Mouse (Mus musculus): ENCODE results near the gene Foxp1. TPM values are rescaled to one million over a fixed set of nuclear protein-coding genes. Genes with fewer than 3 reads are reported as not detected.
A peak's percentile ranks its signal among the peaks of the same experiment; 100 is the strongest.

The Foxp1 gene
- polyA plus RNA-seq, 1 experiment = 73.4 TPM

DNA sequence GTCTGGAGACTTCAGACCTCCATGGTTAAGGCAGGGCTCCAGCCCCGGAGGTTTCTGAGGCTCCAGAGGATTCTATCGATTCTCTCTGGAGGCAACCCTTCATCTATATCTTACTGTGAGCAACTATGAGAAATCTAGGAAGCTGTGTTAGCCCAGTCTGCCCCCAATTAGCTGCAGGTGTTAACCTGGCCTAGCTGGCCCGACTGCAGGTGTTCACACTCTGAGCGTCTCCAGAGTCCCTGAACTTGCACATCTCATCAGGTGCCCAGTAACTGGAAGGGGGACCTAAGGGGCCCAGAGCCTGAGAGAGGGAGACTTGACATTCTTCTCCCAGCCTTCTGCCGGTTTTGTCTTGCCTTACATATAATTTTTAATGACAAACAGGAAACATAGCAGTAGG is 134.5 kb downstream of the Foxp1 start:
- TF ChIP-seq POLR2A (IDR thresholded peaks at IDR 0.05; ENCODE audit: borderline replicate concordance, low read depth, low read length) = no peak
- no peak for TF ChIP-seq CTCF (IDR thresholded peaks at IDR 0.05; ENCODE audit: low read depth, low read length)
- Histone ChIP-seq H3K27ac (ENCODE audit: insufficient read depth, low read depth, low read length) (peak overlapping the region; percentile 98), H3K4me3 (ENCODE audit: insufficient read depth, low read length) (no peak overlapping the region), H3K4me1 (ENCODE audit: control insufficient read depth, insufficient read depth, low read length) (peaks cover 63% of the 10 kb centered on the region)

DNA sequence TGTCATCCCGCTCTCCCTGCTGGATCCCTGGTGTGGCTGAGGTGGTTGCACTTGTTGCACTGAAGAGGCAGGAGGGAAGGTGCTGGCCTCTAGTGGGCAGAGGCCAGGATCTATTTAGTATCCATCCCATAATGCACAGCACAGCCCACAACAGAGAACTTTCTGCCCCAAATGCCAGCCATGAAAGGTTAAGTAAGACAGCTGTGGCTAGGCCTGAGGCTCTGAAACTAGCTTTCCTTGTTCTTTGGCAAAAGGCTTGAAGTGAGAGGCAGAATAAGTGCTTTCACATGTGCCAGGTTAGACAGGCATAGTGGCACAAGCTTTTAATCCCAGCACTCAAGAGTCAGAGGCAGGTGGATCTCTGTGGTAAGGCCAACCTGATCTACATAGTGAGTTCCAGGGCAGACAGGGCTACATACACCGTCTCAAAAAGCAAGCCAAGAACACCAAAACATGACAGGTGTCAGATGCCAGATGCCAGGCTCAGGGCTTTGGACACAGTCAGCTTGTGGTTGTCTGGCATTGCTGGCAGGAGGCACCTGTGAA is 137.4 kb downstream of the Foxp1 start:
- Histone ChIP-seq H3K27ac (ENCODE audit: insufficient read depth, low read depth, low read length) (no peak overlapping the region), H3K4me1 (ENCODE audit: control insufficient read depth, insufficient read depth, low read length) (peaks cover 47% of the 10 kb centered on the region), H3K4me3 (ENCODE audit: insufficient read depth, low read length) (no peak overlapping the region)
- no peak for TF ChIP-seq POLR2A (IDR thresholded peaks at IDR 0.05; ENCODE audit: borderline replicate concordance, low read depth, low read length)
- peak; percentile 42; the same call in 1 of the 2 replicates for TF ChIP-seq CTCF (IDR thresholded peaks at IDR 0.05; ENCODE audit: low read depth, low read length)

DNA sequence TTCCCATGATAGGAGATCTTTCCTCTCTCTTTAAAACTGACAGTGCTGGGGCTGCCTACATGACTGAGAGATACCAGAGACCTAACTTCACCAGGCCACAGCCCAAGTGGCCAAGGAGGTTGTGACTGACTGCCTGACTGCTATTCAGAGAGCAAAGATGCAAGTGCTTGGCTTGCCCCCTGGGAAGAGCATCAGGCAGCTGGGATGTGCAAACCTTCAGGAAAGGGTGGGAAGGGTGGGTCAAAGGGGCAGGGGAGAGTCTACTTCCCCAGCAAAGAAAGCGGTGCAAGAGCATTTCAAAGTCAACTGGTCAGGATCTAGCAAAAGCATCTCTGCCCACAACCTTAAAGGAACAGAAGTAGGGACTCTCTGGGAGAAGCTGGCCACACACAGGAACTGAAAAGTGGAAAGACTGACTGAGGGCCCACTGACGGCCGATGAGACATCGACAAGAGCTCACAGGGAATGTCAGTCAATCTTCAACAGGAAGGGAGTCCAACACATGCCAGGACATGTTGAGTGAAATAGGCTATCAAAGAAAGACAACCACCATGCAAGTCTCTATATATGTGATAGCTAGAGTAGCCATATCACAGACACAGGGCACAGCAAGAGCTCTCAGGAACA is 138.6 kb downstream of the Foxp1 start:
- H3K4me1 ChIP-seq (ENCODE audit: control insufficient read depth, insufficient read depth, low read length) = peaks cover 35% of the 10 kb centered on the region
- no peak overlapping the region for H3K4me3 ChIP-seq (ENCODE audit: insufficient read depth, low read length)
- TF ChIP-seq CTCF (IDR thresholded peaks at IDR 0.05; ENCODE audit: low read depth, low read length) (no peak), POLR2A (IDR thresholded peaks at IDR 0.05; ENCODE audit: borderline replicate concordance, low read depth, low read length) (no peak)
- H3K27ac ChIP-seq (ENCODE audit: insufficient read depth, low read depth, low read length) = peak overlapping the region; percentile 44

DNA sequence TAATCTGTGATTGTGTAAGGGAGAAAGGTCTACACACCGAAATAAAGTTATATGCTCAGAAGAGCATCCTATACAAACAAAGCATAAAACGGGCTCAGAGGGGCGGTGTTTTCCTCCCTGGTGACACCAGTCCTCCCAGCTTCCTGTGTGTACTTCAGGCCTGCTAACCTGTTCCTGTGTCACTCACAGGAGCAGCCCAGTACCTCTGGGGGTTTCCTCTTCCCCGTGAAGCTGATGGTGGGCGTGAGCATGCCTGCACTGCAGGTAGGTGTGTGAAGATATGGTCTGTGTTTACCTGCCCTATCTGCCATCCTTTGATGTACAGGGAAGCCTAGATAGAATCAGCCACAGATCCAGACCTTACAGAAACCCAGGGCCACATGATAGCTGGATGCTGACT is 142.4 kb downstream of the Foxp1 start:
- H3K27ac ChIP-seq (ENCODE audit: insufficient read depth, low read depth, low read length) = no peak overlapping the region
- H3K4me1 ChIP-seq (ENCODE audit: control insufficient read depth, insufficient read depth, low read length) = peaks cover 23% of the 10 kb centered on the region
- no peak for TF ChIP-seq CTCF (IDR thresholded peaks at IDR 0.05; ENCODE audit: low read depth, low read length)
- no peak for TF ChIP-seq POLR2A (IDR thresholded peaks at IDR 0.05; ENCODE audit: borderline replicate concordance, low read depth, low read length)
- H3K4me3 ChIP-seq (ENCODE audit: insufficient read depth, low read length) = no peak overlapping the region

DNA sequence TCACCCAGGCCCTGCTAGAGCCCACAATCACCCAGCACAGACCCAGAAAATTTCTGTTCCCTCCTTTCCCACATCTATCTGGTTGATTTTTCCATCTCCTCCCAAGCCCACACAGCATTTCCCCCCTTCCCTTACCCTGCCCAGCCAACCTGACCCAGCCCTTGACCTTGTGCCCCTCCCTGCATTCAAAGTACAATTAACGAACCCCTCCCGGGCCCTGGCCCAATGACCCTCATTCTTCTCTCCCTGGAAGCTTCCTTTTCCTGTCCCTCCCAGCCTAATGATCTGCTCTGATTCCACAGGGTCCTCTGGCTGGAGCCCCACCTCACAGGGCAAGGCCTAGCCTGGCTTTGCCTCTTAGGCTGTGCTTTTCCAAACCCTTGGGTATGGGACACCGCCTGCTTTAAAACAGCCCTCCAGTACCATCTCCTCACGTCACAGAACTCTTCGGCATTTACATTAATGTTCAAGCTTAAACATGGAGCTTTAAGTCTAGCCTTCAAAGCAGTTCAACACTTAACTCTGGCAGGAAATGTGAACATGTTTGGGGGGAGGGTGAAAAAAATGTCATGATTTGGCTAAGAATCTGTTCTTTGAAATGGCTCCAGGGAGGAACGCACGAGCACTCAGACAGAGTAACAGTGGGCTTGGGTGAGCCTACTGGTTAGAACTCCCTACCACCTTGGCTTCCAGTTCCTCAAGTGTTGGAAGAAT is 143.4 kb downstream of the Foxp1 start:
- Histone ChIP-seq H3K4me3 (ENCODE audit: insufficient read depth, low read length) (no peak overlapping the region), H3K4me1 (ENCODE audit: control insufficient read depth, insufficient read depth, low read length) (peaks cover 14% of the 10 kb centered on the region)

DNA sequence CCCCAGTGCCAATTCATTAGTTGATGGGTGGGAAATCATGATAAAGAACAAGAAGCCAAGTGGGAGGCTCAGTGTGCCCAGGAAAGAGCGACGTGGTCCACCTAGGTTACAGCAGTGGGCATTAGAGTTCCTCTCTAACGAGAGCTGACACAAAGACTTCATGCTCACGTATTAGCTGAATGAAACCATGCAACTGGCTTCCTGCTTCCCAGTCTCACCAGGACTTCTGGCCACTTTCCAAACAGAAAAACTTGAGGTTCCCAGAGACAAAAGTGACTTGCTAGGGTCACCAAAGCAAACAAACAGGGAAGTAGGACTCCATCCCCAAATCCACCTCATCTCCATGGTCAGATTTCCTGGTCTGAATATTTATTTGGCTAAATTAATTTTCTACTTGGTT is 144.8 kb downstream of the Foxp1 start:
- Histone ChIP-seq H3K4me3 (ENCODE audit: insufficient read depth, low read length) (no peak overlapping the region), H3K4me1 (ENCODE audit: control insufficient read depth, insufficient read depth, low read length) (peaks cover 7% of the 10 kb centered on the region), H3K27ac (ENCODE audit: insufficient read depth, low read depth, low read length) (no peak overlapping the region)
- TF ChIP-seq CTCF (IDR thresholded peaks at IDR 0.05; ENCODE audit: low read depth, low read length) (no peak), POLR2A (IDR thresholded peaks at IDR 0.05; ENCODE audit: borderline replicate concordance, low read depth, low read length) (no peak)

More for the DNA sequence above, 143.4 kb downstream of the Foxp1 start:
- no peak overlapping the region for H3K27ac ChIP-seq (ENCODE audit: insufficient read depth, low read depth, low read length)
- TF ChIP-seq CTCF (IDR thresholded peaks at IDR 0.05; ENCODE audit: low read depth, low read length) = no peak
- TF ChIP-seq POLR2A (IDR thresholded peaks at IDR 0.05; ENCODE audit: borderline replicate concordance, low read depth, low read length) = no peak

DNA sequence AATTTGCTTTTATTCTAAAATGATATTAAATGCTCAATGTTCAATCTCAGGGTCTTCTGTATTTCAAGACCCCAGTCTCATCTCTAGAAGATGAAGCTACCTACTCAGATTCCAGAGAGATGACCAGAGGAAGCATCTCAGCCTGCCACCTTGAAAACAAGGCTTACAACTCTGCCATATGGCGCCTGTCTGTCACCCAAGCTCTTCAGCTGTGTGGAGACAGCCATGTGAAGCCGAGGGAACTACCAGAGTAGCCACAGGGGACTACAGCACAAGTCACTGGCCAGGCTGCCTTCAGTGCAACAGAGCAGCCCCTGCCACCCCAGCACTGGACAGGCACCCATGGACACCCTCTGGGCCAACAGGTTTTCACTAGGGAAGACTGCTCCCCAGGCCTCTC is 145.4 kb downstream of the Foxp1 start:
- Histone ChIP-seq H3K4me1 (ENCODE audit: control insufficient read depth, insufficient read depth, low read length) (peaks cover 7% of the 10 kb centered on the region), H3K4me3 (ENCODE audit: insufficient read depth, low read length) (no peak overlapping the region), H3K27ac (ENCODE audit: insufficient read depth, low read depth, low read length) (no peak overlapping the region)
- TF ChIP-seq POLR2A (IDR thresholded peaks at IDR 0.05; ENCODE audit: borderline replicate concordance, low read depth, low read length) (no peak), CTCF (IDR thresholded peaks at IDR 0.05; ENCODE audit: low read depth, low read length) (no peak)

DNA sequence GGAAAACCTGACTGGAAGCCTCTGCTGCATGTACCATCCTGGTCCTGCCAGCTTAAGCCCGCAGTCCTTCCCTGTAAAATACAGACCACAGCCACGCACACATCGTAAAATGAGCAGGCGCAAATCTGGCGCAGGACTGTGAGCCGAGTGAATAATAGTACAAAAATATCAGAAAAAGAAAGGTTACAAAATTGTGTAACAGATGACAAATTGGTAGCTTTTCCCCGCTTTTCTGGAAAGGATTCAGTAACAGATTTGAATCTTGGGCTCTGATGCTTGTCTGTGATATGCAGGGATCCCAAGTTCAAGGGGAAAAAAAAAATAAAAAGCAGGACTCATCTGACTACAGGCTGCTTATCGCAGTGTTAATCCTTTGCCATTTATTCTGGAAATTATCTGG is 145.8 kb downstream of the Foxp1 start:
- TF ChIP-seq POLR2A (IDR thresholded peaks at IDR 0.05; ENCODE audit: borderline replicate concordance, low read depth, low read length) (no peak), CTCF (IDR thresholded peaks at IDR 0.05; ENCODE audit: low read depth, low read length) (no peak)
- H3K27ac ChIP-seq (ENCODE audit: insufficient read depth, low read depth, low read length) = no peak overlapping the region
- peaks cover 7% of the 10 kb centered on the region for H3K4me1 ChIP-seq (ENCODE audit: control insufficient read depth, insufficient read depth, low read length)
- H3K4me3 ChIP-seq (ENCODE audit: insufficient read depth, low read length) = no peak overlapping the region

DNA sequence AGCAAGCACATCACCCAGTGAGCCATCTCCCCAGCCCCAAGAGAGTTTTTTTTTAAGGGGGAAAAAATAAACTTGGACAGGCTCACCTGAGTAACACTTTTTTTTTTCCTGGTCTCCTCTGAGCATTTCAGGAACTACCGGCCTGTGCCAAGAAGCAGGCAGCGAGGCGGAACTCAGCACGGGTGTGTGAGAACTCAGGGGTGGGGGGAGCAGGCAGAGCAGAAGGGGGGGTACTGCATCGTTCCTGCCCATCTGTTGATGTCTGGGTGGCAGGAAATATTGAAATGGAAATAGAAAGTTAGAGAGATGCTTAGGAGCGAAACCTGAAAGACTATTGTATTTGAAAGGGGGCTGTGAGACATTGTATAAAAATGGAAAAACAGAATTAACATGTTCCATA is 146.7 kb downstream of the Foxp1 start:
- TF ChIP-seq CTCF (IDR thresholded peaks at IDR 0.05; ENCODE audit: low read depth, low read length) (no peak), POLR2A (IDR thresholded peaks at IDR 0.05; ENCODE audit: borderline replicate concordance, low read depth, low read length) (no peak)
- Histone ChIP-seq H3K27ac (ENCODE audit: insufficient read depth, low read depth, low read length) (no peak overlapping the region), H3K4me1 (ENCODE audit: control insufficient read depth, insufficient read depth, low read length) (peaks cover 7% of the 10 kb centered on the region)

DNA sequence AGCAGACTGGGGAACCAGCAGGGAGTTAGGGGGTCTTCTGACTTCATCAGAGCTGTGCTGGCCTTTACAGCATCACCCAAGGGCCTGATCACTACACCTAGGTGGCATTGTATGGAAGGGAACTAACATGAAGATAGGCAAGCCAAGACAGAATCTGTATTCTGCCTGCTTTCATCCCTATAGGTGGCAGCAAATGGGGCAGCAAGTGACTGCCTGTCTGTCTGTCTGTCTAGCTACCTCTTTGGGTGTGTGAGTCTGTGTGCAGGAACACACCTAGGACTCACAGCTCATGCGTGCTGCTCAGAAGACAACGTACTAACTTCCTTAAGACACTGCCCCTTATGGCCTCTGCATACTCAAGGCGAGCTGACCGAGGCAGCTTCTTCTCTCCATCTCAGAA is 147.1 kb downstream of the Foxp1 start:
- no peak for TF ChIP-seq POLR2A (IDR thresholded peaks at IDR 0.05; ENCODE audit: borderline replicate concordance, low read depth, low read length)
- no peak overlapping the region for H3K27ac ChIP-seq (ENCODE audit: insufficient read depth, low read depth, low read length)
- H3K4me3 ChIP-seq (ENCODE audit: insufficient read depth, low read length) = no peak overlapping the region
- H3K4me1 ChIP-seq (ENCODE audit: control insufficient read depth, insufficient read depth, low read length) = peaks cover 7% of the 10 kb centered on the region

More for the DNA sequence above, 146.7 kb downstream of the Foxp1 start:
- no peak overlapping the region for H3K4me3 ChIP-seq (ENCODE audit: insufficient read depth, low read length)
